Mouse (Mus musculus): Measurements from ENCODE around the gene Clcf1. TPM values are rescaled to one million over a fixed set of nuclear protein-coding genes. Genes with fewer than 3 reads are reported as not detected.

The Clcf1 gene
- polyA plus RNA-seq, 1 experiment from 2014 or later: 5.9 TPM

DNA sequence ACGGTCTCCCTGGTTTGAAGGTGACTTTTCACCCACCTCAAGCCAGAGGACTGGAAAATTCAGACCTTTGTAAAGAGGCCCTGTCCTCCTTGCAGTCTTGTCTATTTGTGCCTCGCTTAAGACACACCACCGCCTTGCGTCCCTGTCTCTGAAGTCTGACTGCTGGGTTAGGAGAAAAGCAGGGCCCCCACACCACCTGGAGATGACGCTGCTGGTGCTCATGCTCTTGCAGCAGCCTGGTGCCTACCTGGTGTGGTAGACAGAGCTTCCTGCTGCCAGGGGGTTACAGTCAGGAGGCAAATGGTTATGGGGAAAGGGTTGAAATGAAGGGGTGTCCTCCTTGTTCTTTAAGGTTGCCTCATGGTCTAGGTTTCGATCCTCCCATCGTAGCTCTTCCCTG, 40.2 kb downstream of the Clcf1 start:
- H3K9ac ChIP-seq (ENCODE audit: low read depth, low read length): no peak overlapping the region
- H3K4me1 ChIP-seq (ENCODE audit: control insufficient read depth, insufficient read depth, low read length): peaks cover 5% of the 10 kb centered on the region; the same call in 1 of the 2 replicates
- ATAC-seq: no peak
- no peaks in the 10 kb centered on the region for H3K9me3 ChIP-seq (ENCODE audit: control insufficient read depth, low read length)
- H3K36me3 ChIP-seq (ENCODE audit: control insufficient read depth, insufficient read depth, low read length): no peaks in the 10 kb centered on the region
- H3K4me3 ChIP-seq (ENCODE audit: low read length): no peak overlapping the region
- 90% methylated on average over 7 of the region's 7 CpGs for WGBS
- H3K4me2 ChIP-seq (ENCODE audit: low read depth, low read length): no peak overlapping the region
- no peaks in the 10 kb centered on the region for H3K27me3 ChIP-seq (replicated peaks; ENCODE audit: control insufficient read depth, insufficient read depth, low read length)
- no peak overlapping the region for H3K27ac ChIP-seq (ENCODE audit: low read length)

DNA sequence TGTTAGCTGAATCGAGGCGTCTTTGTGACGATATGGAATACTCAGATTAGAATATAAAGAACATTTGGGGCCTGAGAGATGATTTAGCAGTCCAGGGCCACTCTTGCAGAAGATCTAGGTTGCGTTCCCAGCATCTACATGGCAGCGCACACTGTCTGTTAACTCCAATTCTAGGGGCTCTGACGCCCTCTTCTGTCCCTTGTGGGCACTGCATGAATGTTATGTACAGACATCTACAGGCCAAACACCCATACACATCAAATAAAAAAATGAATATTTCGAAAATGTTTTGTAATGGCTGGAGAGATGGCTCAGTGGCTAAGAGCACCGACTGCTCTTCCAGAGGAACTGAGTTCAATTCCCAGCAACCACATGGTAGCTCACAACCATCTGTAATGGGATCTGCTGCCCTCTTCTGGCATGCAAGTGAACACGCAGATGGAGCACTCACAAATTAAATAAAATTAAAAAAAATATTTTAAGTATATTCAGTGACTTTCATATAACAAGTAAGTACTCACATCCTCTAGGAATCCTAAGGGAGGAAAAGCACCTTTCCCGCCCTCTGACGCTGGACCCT, 41.6 kb downstream of the Clcf1 start:
- Histone ChIP-seq H3K4me1 (ENCODE audit: control insufficient read depth, insufficient read depth, low read length) (peaks cover 5% of the 10 kb centered on the region; the same call in 1 of the 2 replicates), H3K4me2 (ENCODE audit: low read depth, low read length) (no peak overlapping the region), H3K27me3 (replicated peaks; ENCODE audit: control insufficient read depth, insufficient read depth, low read length) (no peaks in the 10 kb centered on the region), H3K9ac (ENCODE audit: low read depth, low read length) (no peak overlapping the region), H3K9me3 (ENCODE audit: control insufficient read depth, low read length) (no peaks in the 10 kb centered on the region), H3K4me3 (ENCODE audit: low read length) (no peak overlapping the region), H3K27ac (ENCODE audit: low read length) (no peak overlapping the region), H3K36me3 (ENCODE audit: control insufficient read depth, insufficient read depth, low read length) (no peaks in the 10 kb centered on the region)
- no peak for ATAC-seq
- WGBS: 76% methylated on average over 11 of the region's 11 CpGs

DNA sequence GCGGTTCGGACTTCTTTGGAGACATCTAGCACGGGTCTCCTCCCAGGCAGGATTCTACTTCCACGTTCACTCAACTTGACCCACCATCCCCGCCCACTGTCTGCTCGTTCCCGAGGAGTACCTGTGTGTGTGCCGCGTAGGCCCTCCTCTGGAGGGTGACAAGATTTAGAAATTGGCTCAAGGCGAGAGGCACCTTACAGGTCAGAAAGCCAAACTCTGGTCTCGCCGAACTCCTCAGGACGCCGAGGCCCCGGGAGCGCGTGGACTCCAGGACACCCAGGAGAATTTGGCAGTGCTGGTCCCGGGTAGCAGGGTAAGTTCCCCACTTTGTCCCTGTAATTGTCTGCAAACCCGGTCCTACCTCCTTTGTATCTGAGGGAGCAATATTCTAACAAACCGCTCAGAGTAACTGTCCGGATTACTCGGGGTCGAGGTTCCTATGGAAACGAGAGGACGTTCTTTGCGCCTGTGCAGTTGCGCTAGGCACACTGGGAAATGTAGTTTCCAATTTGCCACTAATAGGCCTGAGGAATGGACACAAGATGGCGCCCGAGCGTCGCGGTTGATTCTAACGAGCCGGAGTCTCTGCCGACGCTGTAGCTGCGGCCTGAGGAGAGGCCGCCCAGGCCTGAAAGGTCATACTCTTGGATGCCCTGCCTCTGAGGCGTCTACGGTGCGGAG, 43.3 kb downstream of the Clcf1 start:
- H3K4me1 ChIP-seq (ENCODE audit: control insufficient read depth, insufficient read depth, low read length): peaks cover 5% of the 10 kb centered on the region; the same call in 1 of the 2 replicates
- no peak overlapping the region for H3K27ac ChIP-seq (ENCODE audit: low read length)
- peak overlapping the region; percentile 66 for H3K9ac ChIP-seq (ENCODE audit: low read depth, low read length)
- WGBS: under 1% methylated on average over 41 of the region's 41 CpGs
- H3K9me3 ChIP-seq (ENCODE audit: control insufficient read depth, low read length): no peaks in the 10 kb centered on the region
- no peaks in the 10 kb centered on the region for H3K27me3 ChIP-seq (replicated peaks; ENCODE audit: control insufficient read depth, insufficient read depth, low read length)
- H3K36me3 ChIP-seq (ENCODE audit: control insufficient read depth, insufficient read depth, low read length): no peaks in the 10 kb centered on the region
- peak overlapping the region; percentile 62 for H3K4me3 ChIP-seq (ENCODE audit: low read length)
- peak overlapping the region; percentile 76 for H3K4me2 ChIP-seq (ENCODE audit: low read depth, low read length)
- peak; percentile 88 for ATAC-seq

DNA sequence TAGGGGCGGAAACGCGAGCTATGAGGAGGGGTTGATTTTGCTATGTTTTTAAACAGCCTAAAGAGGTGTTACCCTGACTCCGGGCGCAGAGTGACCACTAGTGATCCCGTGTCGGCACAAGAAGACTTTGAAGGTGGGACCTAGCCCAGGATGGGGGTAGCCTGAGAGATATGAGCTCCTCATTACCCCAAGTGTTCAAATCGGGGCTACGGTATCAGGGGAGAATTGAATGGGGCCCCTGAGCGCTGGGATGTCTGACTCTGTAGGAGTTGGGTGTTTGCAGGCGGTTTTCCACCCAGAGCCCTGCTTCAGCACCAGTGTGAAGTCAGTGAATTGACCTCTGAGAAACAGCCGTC, 43.8 kb downstream of the Clcf1 start:
- Histone ChIP-seq H3K36me3 (ENCODE audit: control insufficient read depth, insufficient read depth, low read length) (no peaks in the 10 kb centered on the region), H3K4me2 (ENCODE audit: low read depth, low read length) (peak overlapping the region; percentile 51), H3K4me3 (ENCODE audit: low read length) (peak overlapping the region; percentile 30), H3K9me3 (ENCODE audit: control insufficient read depth, low read length) (no peaks in the 10 kb centered on the region), H3K4me1 (ENCODE audit: control insufficient read depth, insufficient read depth, low read length) (peaks cover 6% of the 10 kb centered on the region), H3K27ac (ENCODE audit: low read length) (0 out of 2 replicates have a peak overlapping the region, but pooled peaks have one; percentile 12), H3K9ac (ENCODE audit: low read depth, low read length) (peak overlapping the region; percentile 27), H3K27me3 (replicated peaks; ENCODE audit: control insufficient read depth, insufficient read depth, low read length) (no peaks in the 10 kb centered on the region)
- WGBS: 23% methylated on average over 12 of the region's 12 CpGs
- no peak; the same call in 1 of the 2 replicates for ATAC-seq

DNA sequence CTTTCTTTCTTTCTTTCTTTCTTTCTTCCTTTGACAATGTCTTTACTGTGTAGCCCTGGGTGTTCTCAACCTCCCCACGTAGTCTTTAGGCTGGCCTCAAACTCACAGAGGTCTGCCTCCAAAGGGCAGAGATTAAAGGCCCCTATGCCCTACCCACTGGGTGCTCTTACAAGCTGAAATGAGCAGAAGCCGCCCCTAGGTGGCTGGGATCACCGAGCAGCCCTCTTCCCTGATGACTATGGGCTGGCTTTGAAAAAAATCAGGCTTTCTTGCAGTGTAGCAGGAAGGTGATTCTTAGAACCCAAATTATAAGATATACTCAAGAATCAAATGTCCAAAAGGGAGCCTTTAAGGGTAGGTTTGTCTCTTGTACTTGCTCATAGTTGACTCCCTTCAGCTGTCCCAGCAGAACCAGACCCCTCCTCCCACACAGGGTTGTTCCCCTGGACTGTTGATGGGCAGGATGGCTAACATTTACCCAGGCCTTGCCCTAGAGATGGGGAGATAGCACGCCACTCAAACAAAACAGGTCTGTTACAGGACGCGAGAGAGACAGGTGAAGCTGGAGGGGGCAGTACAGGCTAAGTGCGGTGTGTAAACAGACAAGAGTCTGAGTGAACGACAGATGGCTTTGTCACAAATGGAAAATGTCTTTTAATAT, 47.1 kb downstream of the Clcf1 start:
- Histone ChIP-seq H3K36me3 (ENCODE audit: control insufficient read depth, insufficient read depth, low read length) (no peaks in the 10 kb centered on the region), H3K4me3 (ENCODE audit: low read length) (no peak overlapping the region), H3K4me1 (ENCODE audit: control insufficient read depth, insufficient read depth, low read length) (peaks cover 9% of the 10 kb centered on the region), H3K9ac (ENCODE audit: low read depth, low read length) (no peak overlapping the region), H3K9me3 (ENCODE audit: control insufficient read depth, low read length) (no peaks in the 10 kb centered on the region), H3K4me2 (ENCODE audit: low read depth, low read length) (no peak overlapping the region), H3K27ac (ENCODE audit: low read length) (peak overlapping the region; percentile 45; the same call in 1 of the 2 replicates), H3K27me3 (replicated peaks; ENCODE audit: control insufficient read depth, insufficient read depth, low read length) (no peaks in the 10 kb centered on the region)
- no peak for ATAC-seq
- 42% methylated on average over 8 of the region's 8 CpGs for WGBS

DNA sequence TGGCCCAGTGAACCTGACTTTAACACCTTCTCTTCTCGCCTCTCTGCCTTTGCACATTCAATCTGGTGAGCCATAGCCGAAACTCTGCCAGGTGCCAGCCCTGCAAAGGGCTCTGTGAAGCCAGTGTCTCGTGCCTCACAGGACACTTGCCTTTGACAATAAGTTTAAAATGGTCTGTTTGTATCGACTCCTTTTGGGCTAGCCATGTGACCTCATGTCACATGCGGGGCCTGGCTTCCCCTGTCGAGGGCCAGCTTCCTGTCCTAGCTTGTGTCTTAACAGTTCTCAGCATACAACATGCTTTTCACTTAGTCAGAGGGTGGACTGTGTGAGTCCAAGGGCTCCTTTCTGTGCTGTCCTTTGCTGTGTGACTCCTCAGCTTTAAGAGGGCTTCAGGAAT, 48.7 kb downstream of the Clcf1 start:
- H3K36me3 ChIP-seq (ENCODE audit: control insufficient read depth, insufficient read depth, low read length): no peaks in the 10 kb centered on the region
- no peak for ATAC-seq
- no peaks in the 10 kb centered on the region for H3K27me3 ChIP-seq (replicated peaks; ENCODE audit: control insufficient read depth, insufficient read depth, low read length)
- WGBS: 71% methylated on average over 6 of the region's 6 CpGs
- H3K9ac ChIP-seq (ENCODE audit: low read depth, low read length): no peak overlapping the region
- H3K9me3 ChIP-seq (ENCODE audit: control insufficient read depth, low read length): no peaks in the 10 kb centered on the region
- no peak overlapping the region for H3K4me2 ChIP-seq (ENCODE audit: low read depth, low read length)
- peaks cover 10% of the 10 kb centered on the region for H3K4me1 ChIP-seq (ENCODE audit: control insufficient read depth, insufficient read depth, low read length)
- no peak overlapping the region for H3K4me3 ChIP-seq (ENCODE audit: low read length)
- peak overlapping the region; percentile 4; the same call in 1 of the 2 replicates for H3K27ac ChIP-seq (ENCODE audit: low read length)

DNA sequence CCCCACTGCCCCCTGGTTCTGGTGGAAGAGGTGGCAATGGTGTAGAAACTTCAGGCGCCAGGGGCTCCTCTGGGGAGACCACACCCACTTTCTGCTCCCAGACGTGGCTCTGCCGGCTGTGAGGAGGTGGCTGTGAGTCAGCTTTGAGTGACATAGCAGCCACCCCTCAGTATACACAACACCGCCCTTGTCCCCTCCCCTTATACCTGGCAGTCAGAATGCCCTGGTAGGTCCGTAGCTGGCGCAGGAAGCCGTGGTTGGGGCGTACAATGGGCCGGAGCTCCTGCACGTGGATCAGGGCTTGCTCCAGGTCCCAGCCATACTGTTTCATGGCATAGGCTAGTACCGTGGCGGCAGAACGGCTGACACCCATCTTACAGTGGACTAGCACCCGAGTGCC, 49.7 kb downstream of the Clcf1 start:
- H3K9ac ChIP-seq (ENCODE audit: low read depth, low read length): no peak overlapping the region
- no peaks in the 10 kb centered on the region for H3K36me3 ChIP-seq (ENCODE audit: control insufficient read depth, insufficient read depth, low read length)
- no peak overlapping the region for H3K4me3 ChIP-seq (ENCODE audit: low read length)
- H3K9me3 ChIP-seq (ENCODE audit: control insufficient read depth, low read length): no peaks in the 10 kb centered on the region
- no peak overlapping the region for H3K27ac ChIP-seq (ENCODE audit: low read length)
- 58% methylated on average over 14 of the region's 14 CpGs for WGBS
- H3K4me2 ChIP-seq (ENCODE audit: low read depth, low read length): no peak overlapping the region
- no peak for ATAC-seq
- no peaks in the 10 kb centered on the region for H3K27me3 ChIP-seq (replicated peaks; ENCODE audit: control insufficient read depth, insufficient read depth, low read length)
- H3K4me1 ChIP-seq (ENCODE audit: control insufficient read depth, insufficient read depth, low read length): peaks cover 10% of the 10 kb centered on the region

DNA sequence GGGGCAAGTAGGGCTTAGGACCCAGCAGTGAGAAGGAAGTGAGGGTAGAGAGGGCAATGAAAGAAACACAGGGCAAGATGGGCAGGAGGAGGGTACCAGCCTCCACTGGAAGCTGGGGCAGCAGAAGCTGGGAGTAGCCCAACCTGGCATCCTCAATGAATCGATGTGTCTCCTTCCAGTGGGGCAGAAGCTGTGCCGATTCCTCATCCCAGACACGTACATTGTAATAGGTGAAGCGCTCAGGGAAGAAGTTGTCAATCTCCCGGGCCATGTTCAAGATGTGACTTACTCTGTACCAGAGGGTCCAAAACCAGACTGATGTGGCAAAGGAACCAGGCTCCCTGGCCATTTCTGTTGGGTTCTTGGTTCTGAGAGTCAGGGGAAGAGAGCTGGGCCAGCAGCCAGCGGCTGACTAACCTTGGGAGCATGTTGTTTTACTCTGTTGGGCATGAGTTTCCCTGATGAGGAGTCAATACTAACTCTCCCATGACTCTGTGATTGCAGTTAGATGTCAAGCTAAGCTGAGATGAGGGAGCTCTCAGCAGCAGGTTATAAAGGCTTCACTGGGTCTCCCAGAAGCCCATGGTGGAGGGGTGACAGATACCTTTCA, 50.2 kb downstream of the Clcf1 start:
- Histone ChIP-seq H3K36me3 (ENCODE audit: control insufficient read depth, insufficient read depth, low read length) (no peaks in the 10 kb centered on the region), H3K9ac (ENCODE audit: low read depth, low read length) (no peak overlapping the region), H3K9me3 (ENCODE audit: control insufficient read depth, low read length) (no peaks in the 10 kb centered on the region), H3K4me3 (ENCODE audit: low read length) (no peak overlapping the region), H3K4me2 (ENCODE audit: low read depth, low read length) (no peak overlapping the region), H3K4me1 (ENCODE audit: control insufficient read depth, insufficient read depth, low read length) (peaks cover 15% of the 10 kb centered on the region), H3K27me3 (replicated peaks; ENCODE audit: control insufficient read depth, insufficient read depth, low read length) (no peaks in the 10 kb centered on the region), H3K27ac (ENCODE audit: low read length) (no peak overlapping the region)
- WGBS: 90% methylated on average over 6 of the region's 6 CpGs
- ATAC-seq: no peak

DNA sequence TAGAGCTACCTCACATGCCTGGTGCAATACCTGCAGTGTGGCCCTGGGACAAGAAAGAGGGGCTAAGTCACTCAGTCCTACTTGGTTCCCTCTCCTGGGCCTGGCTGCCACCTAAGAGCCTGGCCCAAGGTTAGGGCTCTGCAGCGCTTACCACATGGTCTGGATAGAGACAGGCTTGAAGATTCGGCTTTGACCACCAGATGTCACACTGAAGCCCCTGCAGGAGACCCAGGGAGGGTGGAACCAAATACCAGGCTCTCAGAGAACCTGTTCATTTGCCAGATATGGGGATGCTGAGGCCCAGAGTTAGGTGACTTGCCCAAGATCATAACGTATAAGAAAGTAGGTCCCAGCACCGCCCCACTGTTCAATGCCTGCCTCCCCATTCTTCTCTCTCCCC, 51.9 kb downstream of the Clcf1 start:
- no peak overlapping the region for H3K9ac ChIP-seq (ENCODE audit: low read depth, low read length)
- H3K9me3 ChIP-seq (ENCODE audit: control insufficient read depth, low read length): no peaks in the 10 kb centered on the region
- H3K27me3 ChIP-seq (replicated peaks; ENCODE audit: control insufficient read depth, insufficient read depth, low read length): no peaks in the 10 kb centered on the region
- H3K4me3 ChIP-seq (ENCODE audit: low read length): no peak overlapping the region
- H3K4me2 ChIP-seq (ENCODE audit: low read depth, low read length): no peak overlapping the region
- H3K4me1 ChIP-seq (ENCODE audit: control insufficient read depth, insufficient read depth, low read length): peaks cover 16% of the 10 kb centered on the region
- H3K36me3 ChIP-seq (ENCODE audit: control insufficient read depth, insufficient read depth, low read length): no peaks in the 10 kb centered on the region
- 65% methylated on average over 4 of the region's 4 CpGs for WGBS
- no peak overlapping the region for H3K27ac ChIP-seq (ENCODE audit: low read length)
- ATAC-seq: no peak
